Mouse (Mus musculus) midbrain, embryonic 16.5 days (tissue): Measurements from ENCODE around the gene Adcy9. TPM values are rescaled to one million over a fixed set of nuclear protein-coding genes. Genes with fewer than 3 reads are reported as not detected.

Experiments used
- ATAC-seq: fragments of 200-750 bp; cut with Nextera tagmentation; 2 replicates; pipeline ENCODE4 v1.8.0; 2017; ENCODE audit warnings: moderate TSS enrichment
- H3K27ac ChIP-seq: fragments of 300-500 bp; sonication (generic); 2 replicates; pipeline ENCODE4 v1.5.1; 2014; ENCODE audit warnings: mild to moderate bottlenecking, low read length, mixed read lengths
- H3K27me3 ChIP-seq: fragments of 300-500 bp; sonication (generic); 2 replicates; pipeline ENCODE4 v1.6.1; 2014; ENCODE audit warnings: low read depth, low read length, mixed read lengths; ENCODE audit not compliant: control insufficient read depth, insufficient read depth
- H3K36me3 ChIP-seq: fragments of 300-500 bp; sonication (generic); 2 replicates; pipeline ENCODE4 v1.6.1; 2014; ENCODE audit warnings: mild to moderate bottlenecking, low read length, moderate library complexity, mixed read lengths; ENCODE audit not compliant: control insufficient read depth, insufficient read depth
- H3K4me1 ChIP-seq: fragments of 300-500 bp; sonication (generic); 2 replicates; pipeline ENCODE4 v1.6.1; 2014; ENCODE audit warnings: mild to moderate bottlenecking, low read length, mixed read lengths; ENCODE audit not compliant: control insufficient read depth, insufficient read depth
- H3K4me2 ChIP-seq: fragments of 300-500 bp; sonication (generic); 2 replicates; pipeline ENCODE4 v1.6.1; 2014; ENCODE audit warnings: mild to moderate bottlenecking, low read length, mixed read lengths
- H3K4me3 ChIP-seq: fragments of 300-500 bp; sonication (generic); 2 replicates; pipeline ENCODE4 v1.5.1; 2014; ENCODE audit warnings: low read depth, mild to moderate bottlenecking, low read length, moderate library complexity, mixed read lengths
- H3K9ac ChIP-seq: fragments of 300-500 bp; sonication (generic); 2 replicates; pipeline ENCODE4 v1.6.1; 2014; ENCODE audit warnings: low read depth, low read length, mixed read lengths
- H3K9me3 ChIP-seq: fragments of 300-500 bp; sonication (generic); replicated peaks from 2 replicates; pipeline ENCODE4 v1.6.1; 2014; ENCODE audit warnings: mild to moderate bottlenecking, low read length, mixed read lengths; ENCODE audit not compliant: control insufficient read depth, poor library complexity, severe bottlenecking
- WGBS: fragments of 180-500 bp; shearing (Covaris S2); extraction: QIAGEN DNeasy Blood & Tissue Kit; methylation state at CpG from one replicate; pipeline ENCODE4 v1.1.7; 2014; 5-methylcytosine and 5-hydroxymethylcytosine counted together
- polyA plus RNA-seq: library from polyadenylated mRNA; unstranded; fragments of >200 nt; fragmentation: Nextera tagmentation; extraction: Ambion mirVana; gene quantifications from 2 replicates; pipeline ENCODE4 v1.2.1, GENCODE M21; 2015

The Adcy9 gene
- polyA plus RNA-seq, 1 experiment from 2014 or later: 4.0 TPM

GRCm38 (mm10) chr16:4279601-4280000 lies 140.7 kb downstream of the Adcy9 start:
- 73% methylated on average over 3 of the region's 3 CpGs for WGBS
- no peaks in the 10 kb centered on the region for H3K9me3 ChIP-seq
- no peak overlapping the region for H3K4me3 ChIP-seq
- H3K27me3 ChIP-seq: no peaks in the 10 kb centered on the region
- H3K4me1 ChIP-seq: no peaks in the 10 kb centered on the region
- H3K4me2 ChIP-seq: no peak overlapping the region
- no peak overlapping the region for H3K9ac ChIP-seq
- H3K27ac ChIP-seq: no peak overlapping the region
- no peak for ATAC-seq
- H3K36me3 ChIP-seq: no peaks in the 10 kb centered on the region

- H3K27me3 ChIP-seq: no peaks in the 10 kb centered on the region
- H3K4me3 ChIP-seq: no peak overlapping the region
- no peaks in the 10 kb centered on the region for H3K9me3 ChIP-seq
- no peak overlapping the region for H3K4me2 ChIP-seq
- no peaks in the 10 kb centered on the region for H3K4me1 ChIP-seq
- no peak overlapping the region for H3K9ac ChIP-seq
- 84% methylated on average over 5 of the region's 5 CpGs for WGBS
- no peak for ATAC-seq
- no peaks in the 10 kb centered on the region for H3K36me3 ChIP-seq
- no peak overlapping the region for H3K27ac ChIP-seq
Observed at GRCm38 (mm10) chr16:4276621-4277020, 143.7 kb downstream of the Adcy9 start.

GRCm38 (mm10) chr16:4276151-4276550 lies 144.1 kb downstream of the Adcy9 start:
- ATAC-seq: no peak
- H3K27ac ChIP-seq: no peak overlapping the region
- 69% methylated on average over 2 of the region's 2 CpGs for WGBS
- H3K27me3 ChIP-seq: no peaks in the 10 kb centered on the region
- no peaks in the 10 kb centered on the region for H3K36me3 ChIP-seq
- no peak overlapping the region for H3K4me3 ChIP-seq
- H3K9ac ChIP-seq: no peak overlapping the region
- H3K4me1 ChIP-seq: no peaks in the 10 kb centered on the region
- no peaks in the 10 kb centered on the region for H3K9me3 ChIP-seq
- no peak overlapping the region for H3K4me2 ChIP-seq

GRCm38 (mm10) chr16:4273702-4274476 lies 146.4 kb downstream of the Adcy9 start:
- no peaks in the 10 kb centered on the region for H3K27me3 ChIP-seq
- WGBS: 72% methylated on average over 12 of the region's 12 CpGs
- H3K36me3 ChIP-seq: no peaks in the 10 kb centered on the region
- H3K27ac ChIP-seq: no peak overlapping the region
- no peak overlapping the region for H3K4me3 ChIP-seq
- no peak for ATAC-seq
- H3K4me2 ChIP-seq: no peak overlapping the region
- H3K9ac ChIP-seq: no peak overlapping the region
- H3K4me1 ChIP-seq: no peaks in the 10 kb centered on the region
- H3K9me3 ChIP-seq: no peaks in the 10 kb centered on the region

GRCm38 (mm10) chr16:4272254-4272653 lies 148.0 kb downstream of the Adcy9 start:
- no peak overlapping the region for H3K27ac ChIP-seq
- H3K9me3 ChIP-seq: no peaks in the 10 kb centered on the region
- no peaks in the 10 kb centered on the region for H3K36me3 ChIP-seq
- no peak overlapping the region for H3K4me3 ChIP-seq
- H3K4me1 ChIP-seq: peaks cover 3% of the 10 kb centered on the region; the same call in 1 of the 2 replicates
- no peaks in the 10 kb centered on the region for H3K27me3 ChIP-seq
- no peak overlapping the region for H3K9ac ChIP-seq
- WGBS: 95% methylated on average over 3 of the region's 3 CpGs
- no peak for ATAC-seq
- no peak overlapping the region for H3K4me2 ChIP-seq

- Histone ChIP-seq H3K4me3 (no peak overlapping the region), H3K4me2 (no peak overlapping the region), H3K36me3 (no peaks in the 10 kb centered on the region), H3K27ac (no peak overlapping the region), H3K9me3 (no peaks in the 10 kb centered on the region), H3K4me1 (peaks cover 3% of the 10 kb centered on the region; the same call in 1 of the 2 replicates), H3K9ac (no peak overlapping the region), H3K27me3 (no peaks in the 10 kb centered on the region)
- 14% methylated on average over 1 of the region's 1 CpGs for WGBS
- no peak for ATAC-seq
Observed at GRCm38 (mm10) chr16:4270911-4271310, 149.4 kb downstream of the Adcy9 start.

GRCm38 (mm10) chr16:4267857-4268666 lies 152.2 kb downstream of the Adcy9 start:
- H3K27ac ChIP-seq: no peak overlapping the region

GRCm38 (mm10) chr16:4267453-4267852 lies 152.8 kb downstream of the Adcy9 start:
- no peaks in the 10 kb centered on the region for H3K9me3 ChIP-seq
- peaks cover 3% of the 10 kb centered on the region; the same call in 1 of the 2 replicates for H3K4me1 ChIP-seq
- WGBS: 51% methylated on average over 9 of the region's 9 CpGs
- no peak for ATAC-seq
- H3K9ac ChIP-seq: peak overlapping the region; percentile 65
- no peak overlapping the region for H3K27ac ChIP-seq
- peak overlapping the region; percentile 39; the same call in 1 of the 2 replicates for H3K4me3 ChIP-seq
- no peaks in the 10 kb centered on the region for H3K27me3 ChIP-seq
- no peaks in the 10 kb centered on the region for H3K36me3 ChIP-seq
- peak overlapping the region; percentile 84 for H3K4me2 ChIP-seq

More at GRCm38 (mm10) chr16:4267857-4268666, 152.2 kb downstream of the Adcy9 start:
- H3K27me3 ChIP-seq: no peaks in the 10 kb centered on the region
- no peaks in the 10 kb centered on the region for H3K9me3 ChIP-seq
- H3K36me3 ChIP-seq: no peaks in the 10 kb centered on the region
- peak; percentile 75 for ATAC-seq
- peak overlapping the region; percentile 65 for H3K9ac ChIP-seq
- peak overlapping the region; percentile 39 for H3K4me3 ChIP-seq
- WGBS: 7% methylated on average over 40 of the region's 40 CpGs
- peaks cover 3% of the 10 kb centered on the region; the same call in 1 of the 2 replicates for H3K4me1 ChIP-seq
- H3K4me2 ChIP-seq: peak overlapping the region; percentile 84

GRCm38 (mm10) chr16:4265351-4265750 lies 154.9 kb downstream of the Adcy9 start:
- Histone ChIP-seq H3K9ac (no peak overlapping the region), H3K9me3 (no peaks in the 10 kb centered on the region), H3K36me3 (no peaks in the 10 kb centered on the region), H3K27ac (no peak overlapping the region), H3K4me3 (no peak overlapping the region), H3K4me1 (peaks cover 3% of the 10 kb centered on the region; the same call in 1 of the 2 replicates), H3K4me2 (no peak overlapping the region), H3K27me3 (no peaks in the 10 kb centered on the region)
- no peak for ATAC-seq
- 65% methylated on average over 5 of the region's 5 CpGs for whole genome bisulfite sequencing
